ENCODE assay signal across 22 mouse cellular contexts in the genomic region with DNA sequence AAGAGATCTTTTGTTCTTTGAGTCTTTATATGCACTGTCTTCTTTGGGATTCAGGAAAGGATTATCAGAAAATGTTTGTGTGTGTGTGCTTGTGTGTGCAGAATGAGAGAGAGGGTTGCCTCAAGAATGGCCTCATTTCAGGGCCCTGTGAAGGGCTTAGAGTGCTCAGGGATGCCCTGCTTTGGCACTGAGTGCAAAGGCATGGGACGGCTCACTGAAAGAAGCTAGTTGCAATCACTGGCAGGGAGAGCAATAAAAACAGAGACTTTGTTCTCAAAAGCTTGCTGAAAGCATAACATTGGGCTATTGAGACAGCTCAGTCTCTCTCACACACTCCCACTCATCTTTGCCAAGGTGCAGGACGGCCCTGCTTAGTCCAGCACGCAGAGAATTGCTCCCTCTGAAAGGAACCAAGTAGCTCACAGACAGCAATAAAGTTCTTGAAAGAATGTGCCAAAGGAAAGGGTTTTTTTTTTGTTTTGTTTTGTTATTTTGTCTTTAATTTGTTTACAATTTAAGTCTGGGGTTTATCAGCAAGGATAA.
DNase-seq lines count a peak whose midpoint lies in the region; ATAC-seq and TF ChIP-seq lines count a peak whose summit lies in the region.
"Had no signal": no experiment of that assay in that cellular context is flagged by ENCODE, and none has a peak within 500 bp of the region (broad histone marks: within the 10 kb centered on the region; RNA-seq: fewer than 3 reads in every experiment).

No protein-coding gene starts in this region.

- no peak overlapping the region for H3K4me2 ChIP-seq in forebrain, embryonic 13.5 days
- no peak overlapping the region for H3K4me2 ChIP-seq in forebrain, embryonic 15.5 days (replicated peaks)
- no peak overlapping the region for H3K4me2 ChIP-seq in hindbrain, embryonic 16.5 days (ENCODE audit: low read length)
- no peak overlapping the region for H3K4me2 ChIP-seq in hindbrain, embryonic 12.5 days (replicated peaks)
- H3K4me2 ChIP-seq in midbrain, embryonic 16.5 days (ENCODE audit: low read length), result no peak overlapping the region
- no peak overlapping the region for H3K4me2 ChIP-seq in midbrain, embryonic 15.5 days
- H3K4me2 ChIP-seq: heart, embryonic 11.5 days; heart, embryonic 15.5 days had no signal

- TF ChIP-seq CTCF in cerebellum, adult 2 months (IDR thresholded peaks at IDR 0.05; ENCODE audit: borderline replicate concordance, insufficient read depth, low read depth, low read length), result no peak

- ATAC-seq in forebrain, embryonic 13.5 days, result peak; percentile 16; the same call in 1 of the 2 replicates
- no peak for ATAC-seq in forebrain, embryonic 15.5 days (replicated peaks)
- peak; percentile 82 for ATAC-seq in hindbrain, embryonic 16.5 days
- no peak for ATAC-seq in hindbrain, embryonic 12.5 days (ENCODE audit: low FRiP score)
- ATAC-seq in midbrain, embryonic 16.5 days, result peak; percentile 64; the same call in 1 of the 2 replicates
- no peak for ATAC-seq in midbrain, embryonic 15.5 days (replicated peaks)
- ATAC-seq: CD4-positive, CD25-positive, alpha-beta regulatory T cell, adult 4 months; intestine, embryonic 16.5 days had no signal

- H3K4me1 ChIP-seq in forebrain, embryonic 13.5 days, result no peaks in the 10 kb centered on the region
- 0 out of 2 replicates have a peak, but pooled peaks cover 3% of the 10 kb centered on the region for H3K4me1 ChIP-seq in forebrain, embryonic 15.5 days
- no peaks in the 10 kb centered on the region for H3K4me1 ChIP-seq in hindbrain, embryonic 16.5 days (ENCODE audit: control insufficient read depth, insufficient read depth, low read depth, low read length)
- H3K4me1 ChIP-seq in hindbrain, embryonic 12.5 days, result no peaks in the 10 kb centered on the region
- H3K4me1 ChIP-seq in midbrain, embryonic 16.5 days (ENCODE audit: control insufficient read depth, insufficient read depth, low read length), result 0 out of 2 replicates have a peak, but pooled peaks cover 3% of the 10 kb centered on the region
- H3K4me1 ChIP-seq in midbrain, embryonic 15.5 days, result no peaks in the 10 kb centered on the region
- H3K4me1 ChIP-seq in cerebellum, adult 2 months (ENCODE audit: control insufficient read depth, insufficient read depth, low read length), result no peaks in the 10 kb centered on the region
- H3K4me1 ChIP-seq: embryonic facial prominence, embryonic 10.5 days; forebrain, embryonic 10.5 days; heart, embryonic 15.5 days had no signal

- no peaks in the 10 kb centered on the region for H3K27me3 ChIP-seq in forebrain, embryonic 13.5 days
- H3K27me3 ChIP-seq in forebrain, embryonic 15.5 days, result no peaks in the 10 kb centered on the region
- H3K27me3 ChIP-seq in hindbrain, embryonic 16.5 days (replicated peaks; ENCODE audit: control insufficient read depth, insufficient read depth, low read length), result no peaks in the 10 kb centered on the region
- no peaks in the 10 kb centered on the region for H3K27me3 ChIP-seq in hindbrain, embryonic 12.5 days
- no peaks in the 10 kb centered on the region for H3K27me3 ChIP-seq in midbrain, embryonic 16.5 days (ENCODE audit: control insufficient read depth, insufficient read depth, low read depth, low read length)
- H3K27me3 ChIP-seq in midbrain, embryonic 15.5 days (replicated peaks), result no peaks in the 10 kb centered on the region
- H3K27me3 ChIP-seq in cerebellum, adult 2 months (ENCODE audit: control insufficient read depth, insufficient read depth, low read length), result no peaks in the 10 kb centered on the region
- H3K27me3 ChIP-seq: heart, embryonic 15.5 days had no signal

- no peaks in the 10 kb centered on the region for H3K9me3 ChIP-seq in forebrain, embryonic 13.5 days (replicated peaks)
- no peaks in the 10 kb centered on the region for H3K9me3 ChIP-seq in forebrain, embryonic 15.5 days
- no peaks in the 10 kb centered on the region for H3K9me3 ChIP-seq in hindbrain, embryonic 16.5 days (ENCODE audit: control insufficient read depth, low read length)
- H3K9me3 ChIP-seq in hindbrain, embryonic 12.5 days (replicated peaks), result no peaks in the 10 kb centered on the region
- H3K9me3 ChIP-seq in midbrain, embryonic 16.5 days (replicated peaks; ENCODE audit: control insufficient read depth, low read length, poor library complexity, severe bottlenecking), result no peaks in the 10 kb centered on the region
- no peaks in the 10 kb centered on the region for H3K9me3 ChIP-seq in midbrain, embryonic 15.5 days
- H3K9me3 ChIP-seq: embryonic facial prominence, embryonic 10.5 days; forebrain, embryonic 10.5 days; G1E; heart, embryonic 15.5 days had no signal

- no peak overlapping the region for H3K27ac ChIP-seq in forebrain, embryonic 13.5 days
- no peak overlapping the region for H3K27ac ChIP-seq in forebrain, embryonic 15.5 days (replicated peaks)
- no peak overlapping the region for H3K27ac ChIP-seq in hindbrain, embryonic 16.5 days (ENCODE audit: low read depth, low read length)
- no peak overlapping the region for H3K27ac ChIP-seq in hindbrain, embryonic 12.5 days
- no peak overlapping the region for H3K27ac ChIP-seq in midbrain, embryonic 16.5 days (ENCODE audit: low read length)
- H3K27ac ChIP-seq in midbrain, embryonic 15.5 days, result no peak overlapping the region
- H3K27ac ChIP-seq in cerebellum, adult 2 months (ENCODE audit: insufficient read depth, low read length), result no peak overlapping the region
- H3K27ac ChIP-seq: embryonic facial prominence, embryonic 10.5 days; forebrain, embryonic 10.5 days; heart, adult 2 months; heart, embryonic 15.5 days had no signal

- no peaks in the 10 kb centered on the region for H3K36me3 ChIP-seq in forebrain, embryonic 13.5 days (ENCODE audit: poor library complexity, severe bottlenecking)
- H3K36me3 ChIP-seq in forebrain, embryonic 15.5 days, result no peaks in the 10 kb centered on the region
- no peaks in the 10 kb centered on the region for H3K36me3 ChIP-seq in hindbrain, embryonic 16.5 days (ENCODE audit: control insufficient read depth, insufficient read depth, low read length)
- H3K36me3 ChIP-seq in hindbrain, embryonic 12.5 days, result no peaks in the 10 kb centered on the region
- H3K36me3 ChIP-seq in midbrain, embryonic 16.5 days (ENCODE audit: control insufficient read depth, insufficient read depth, low read length), result no peaks in the 10 kb centered on the region
- no peaks in the 10 kb centered on the region for H3K36me3 ChIP-seq in midbrain, embryonic 15.5 days (replicated peaks)
- H3K36me3 ChIP-seq: embryonic facial prominence, embryonic 10.5 days; forebrain, embryonic 10.5 days; G1E; heart, embryonic 15.5 days had no signal

- peak; percentile 10 for DNase-seq in brain, adult 2 months (ENCODE audit: low read depth, low spot score)
- no peak for DNase-seq in cerebellum, adult 2 months
- DNase-seq: adrenal gland, adult 8-10 months; adrenal gland, postnatal 36 days; B cell, adult 2 months; cerebellum, adult 18-20 months; gastrocnemius, postnatal 10 days; heart, adult 2 months; heart, postnatal 14 days had no signal

- no peak overlapping the region for H3K9ac ChIP-seq in forebrain, embryonic 13.5 days
- no peak overlapping the region for H3K9ac ChIP-seq in forebrain, embryonic 15.5 days (replicated peaks)
- no peak overlapping the region for H3K9ac ChIP-seq in hindbrain, embryonic 16.5 days (ENCODE audit: low read depth, low read length)
- no peak overlapping the region for H3K9ac ChIP-seq in hindbrain, embryonic 12.5 days
- no peak overlapping the region for H3K9ac ChIP-seq in midbrain, embryonic 16.5 days (ENCODE audit: low read depth, low read length)
- no peak overlapping the region for H3K9ac ChIP-seq in midbrain, embryonic 15.5 days
- H3K9ac ChIP-seq: heart, embryonic 15.5 days had no signal

- TF ChIP-seq POLR2A in cerebellum, adult 2 months (IDR thresholded peaks at IDR 0.05; ENCODE audit: borderline replicate concordance, insufficient read depth, low read length), result no peak

- WGBS in forebrain, embryonic 13.5 days, result 44% methylated on average over 3 of the region's 3 CpGs
- WGBS in forebrain, embryonic 15.5 days, result 45% methylated on average over 3 of the region's 3 CpGs
- WGBS in hindbrain, embryonic 16.5 days, result 40% methylated on average over 3 of the region's 3 CpGs
- WGBS in hindbrain, embryonic 12.5 days, result 57% methylated on average over 3 of the region's 3 CpGs
- WGBS in midbrain, embryonic 16.5 days, result 60% methylated on average over 3 of the region's 3 CpGs
- 70% methylated on average over 3 of the region's 3 CpGs for WGBS in midbrain, embryonic 15.5 days
- 47% methylated on average over 3 of the region's 3 CpGs for WGBS in cerebellum, adult 2 months

- no peak overlapping the region for H3K4me3 ChIP-seq in forebrain, embryonic 13.5 days
- no peak overlapping the region for H3K4me3 ChIP-seq in forebrain, embryonic 15.5 days
- H3K4me3 ChIP-seq in hindbrain, embryonic 16.5 days (ENCODE audit: low read length), result no peak overlapping the region
- H3K4me3 ChIP-seq in hindbrain, embryonic 12.5 days, result no peak overlapping the region
- H3K4me3 ChIP-seq in midbrain, embryonic 16.5 days (ENCODE audit: low read depth, low read length), result no peak overlapping the region
- H3K4me3 ChIP-seq in midbrain, embryonic 15.5 days, result no peak overlapping the region
- H3K4me3 ChIP-seq in cerebellum, adult 2 months (replicated peaks; ENCODE audit: insufficient read depth, low read depth, low read length), result no peak overlapping the region
- H3K4me3 ChIP-seq: embryonic facial prominence, embryonic 10.5 days; forebrain, embryonic 10.5 days; heart, adult 2 months; heart, embryonic 15.5 days had no signal

Comparison
In these comparisons a context has a peak if more than half of its experiments do, and no peak if none do; other contexts are left out.
1. ATAC-seq: peak in forebrain, embryonic 13.5 days (single experiment), hindbrain, embryonic 16.5 days (single experiment) and midbrain, embryonic 16.5 days (single experiment); none in forebrain, embryonic 15.5 days (single experiment), hindbrain, embryonic 12.5 days (single experiment) and midbrain, embryonic 15.5 days (single experiment).